Mouse (Mus musculus) ovary, postnatal 14 days (tissue): ENCODE measurements around the gene Ribc1.

Experiments used
- DNase-seq: peaks from one replicate; pipeline ENCODE4 v3.0.0; 2022; ENCODE audit warnings: low spot score

Gene Ribc1

DNA sequence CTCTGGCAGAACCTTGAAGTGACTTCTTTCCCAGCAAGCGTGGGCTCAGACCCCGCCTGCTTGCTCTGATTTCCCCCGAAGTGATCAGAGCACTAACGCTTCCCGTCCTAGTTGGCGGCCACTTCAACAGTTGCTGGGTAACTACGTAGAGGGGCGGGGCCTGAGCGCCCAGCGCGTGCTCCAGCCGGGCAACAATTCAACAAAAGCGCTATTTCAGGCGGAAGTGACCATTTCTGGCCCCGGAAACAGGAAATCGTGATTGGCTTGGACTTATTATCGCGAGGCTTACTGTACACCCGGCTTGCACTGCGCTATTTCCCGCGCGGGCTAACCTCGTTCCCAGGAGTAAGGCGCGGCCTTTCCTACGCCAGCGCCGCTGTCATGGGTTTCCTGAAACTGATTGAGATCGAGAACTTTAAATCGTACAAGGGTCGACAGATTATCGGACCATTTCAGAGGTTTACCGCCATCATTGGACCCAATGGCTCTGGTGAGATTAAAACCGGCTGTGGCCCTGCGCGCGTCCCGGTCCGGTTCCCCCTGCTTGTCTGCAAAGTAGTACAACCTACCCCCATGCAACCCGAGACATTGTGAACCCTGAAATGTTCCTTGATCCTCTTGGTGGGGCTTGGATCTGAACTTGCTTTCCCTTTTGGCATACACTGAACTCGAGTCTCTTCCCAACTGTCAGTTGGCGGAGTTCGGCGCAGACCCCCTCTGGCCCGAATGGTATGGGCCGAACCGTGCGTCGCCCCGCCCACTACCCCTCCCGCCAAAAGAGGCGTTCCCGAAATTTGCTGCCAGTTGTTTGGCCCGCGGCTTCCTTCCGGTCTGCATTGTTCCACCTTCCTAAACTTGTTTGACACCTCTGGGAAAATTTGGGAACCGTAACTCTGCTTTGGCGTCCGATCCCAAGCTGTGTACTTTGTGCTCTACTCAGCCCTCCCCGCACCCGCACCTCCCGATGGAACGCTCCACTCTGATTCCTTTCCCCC, at the start of gene Ribc1, which contains the start of gene Smc1a:
Gene Ribc1, minus strand, starts transcription at position 145 of the 995 bp plus-strand sequence.
Gene Smc1a, plus strand, starts transcription at position 278 of the 995 bp plus-strand sequence.
- DNase-seq = peak; percentile 74

DNA sequence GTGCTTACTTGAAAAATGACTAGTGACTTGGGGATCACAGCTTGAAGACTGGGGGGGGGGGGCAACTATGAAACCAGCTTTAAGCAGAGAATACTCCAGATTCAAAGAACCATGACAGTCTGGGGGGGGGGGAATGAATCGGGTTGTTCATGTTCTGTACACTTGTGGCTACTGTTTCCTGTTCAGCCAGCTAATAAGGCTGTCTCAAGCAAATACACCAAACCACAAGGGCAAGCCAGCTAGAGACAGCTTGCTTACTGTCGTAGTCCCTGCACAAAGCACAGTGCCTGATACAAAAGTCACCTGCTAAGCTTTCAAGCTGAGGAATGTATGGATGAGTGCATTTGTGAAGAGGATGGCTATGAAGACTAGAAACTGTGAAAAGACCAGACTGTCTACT, 49.6 kb upstream of the Ribc1 start:
- DNase-seq = no peak

DNA sequence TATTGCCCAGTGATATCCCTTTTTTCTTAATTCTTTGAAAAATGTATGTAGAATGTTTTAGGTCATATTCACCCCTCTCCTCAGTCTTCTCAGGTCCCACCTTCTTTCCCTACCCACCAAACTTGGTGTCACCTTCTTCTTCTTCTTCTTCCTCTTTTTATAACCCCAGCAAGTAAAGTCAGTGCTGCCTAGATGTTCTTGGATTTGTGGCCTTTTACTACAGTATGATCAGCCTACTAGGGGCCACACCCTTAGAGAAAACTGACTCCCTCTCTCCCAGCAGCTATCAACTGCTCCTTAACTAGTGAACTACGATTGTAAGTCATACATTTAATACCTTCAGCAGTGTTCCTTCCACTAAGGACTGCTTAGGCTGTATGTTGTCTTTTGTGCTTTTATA, 38.0 kb upstream of the Ribc1 start:
- DNase-seq = no peak

DNA sequence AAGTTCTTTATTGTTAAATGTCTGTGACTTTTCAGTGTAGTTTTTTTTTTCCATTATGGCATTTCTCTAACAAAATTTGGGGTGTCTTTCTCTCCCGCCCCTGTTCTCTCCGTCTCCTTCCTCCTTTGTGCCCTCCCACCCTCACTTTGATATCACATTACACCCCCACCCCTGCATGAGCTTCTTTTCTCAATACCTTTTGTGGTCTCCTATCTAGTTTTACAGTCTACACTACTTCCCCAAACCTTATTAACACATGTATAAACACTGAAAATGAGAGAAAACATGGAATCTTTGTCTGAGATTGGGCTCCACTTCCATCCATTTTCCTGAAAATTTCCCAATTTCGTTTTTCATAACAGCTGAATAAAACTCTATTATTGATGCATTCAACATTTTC, 36.5 kb upstream of the Ribc1 start:
- no peak for DNase-seq

DNA sequence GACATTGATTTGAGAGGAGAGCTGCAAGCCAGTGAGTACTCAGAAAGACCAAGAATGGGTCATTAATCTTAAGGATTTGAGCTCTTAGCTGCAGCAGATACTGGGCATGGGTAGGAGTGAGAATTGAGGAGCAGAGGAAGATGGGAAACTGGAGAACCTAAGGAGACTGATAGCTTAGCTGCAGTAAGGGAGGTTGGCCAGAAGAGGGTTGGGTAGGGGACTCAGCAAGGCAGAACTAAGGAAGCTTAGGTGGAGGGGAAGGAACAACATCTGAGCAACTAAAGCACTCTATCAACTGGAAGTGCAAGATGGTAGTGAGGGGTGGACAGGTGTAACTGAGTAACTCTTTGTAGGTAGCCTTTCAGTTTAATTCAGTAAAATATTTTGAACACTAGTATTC, 31.1 kb upstream of the Ribc1 start:
- DNase-seq = no peak

GRCm38 (mm10) chrX:152039865-152040264, 23.8 kb upstream of the Ribc1 start:
- no peak for DNase-seq

GRCm38 (mm10) chrX:152019294-152019693, 3.2 kb upstream of the Ribc1 start:
- no peak for DNase-seq

DNA sequence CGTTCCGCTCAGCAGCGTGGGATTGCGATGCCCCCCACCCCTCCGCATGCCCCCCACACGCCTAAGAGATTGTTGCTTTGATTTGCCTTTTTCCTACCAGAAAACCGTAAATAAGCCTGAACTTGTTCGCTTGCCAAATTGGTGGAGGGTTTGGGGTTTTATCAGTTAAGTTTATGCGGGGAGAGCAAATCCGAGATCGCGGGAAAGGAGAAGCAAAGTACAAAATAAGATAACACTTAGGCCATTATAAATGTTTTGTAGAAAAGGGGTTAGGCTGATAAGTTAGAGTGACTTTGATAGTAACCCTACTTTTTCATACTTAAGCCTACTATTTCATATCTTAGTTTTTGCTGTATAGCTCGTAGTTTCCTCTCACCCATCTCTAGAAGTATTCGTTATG, 1.1 kb upstream of the Ribc1 start:
- no peak for DNase-seq

GRCm38 (mm10) chrX:152015752-152016150, 344 bp downstream of the Ribc1 start:
- DNase-seq = no peak

GRCm38 (mm10) chrX:152007863-152008262, 8.2 kb downstream of the Ribc1 start:
- DNase-seq = no peak

- DNase-seq = no peak
Measured at GRCm38 (mm10) chrX:152002865-152003264, 13.2 kb downstream of the Ribc1 start.

DNA sequence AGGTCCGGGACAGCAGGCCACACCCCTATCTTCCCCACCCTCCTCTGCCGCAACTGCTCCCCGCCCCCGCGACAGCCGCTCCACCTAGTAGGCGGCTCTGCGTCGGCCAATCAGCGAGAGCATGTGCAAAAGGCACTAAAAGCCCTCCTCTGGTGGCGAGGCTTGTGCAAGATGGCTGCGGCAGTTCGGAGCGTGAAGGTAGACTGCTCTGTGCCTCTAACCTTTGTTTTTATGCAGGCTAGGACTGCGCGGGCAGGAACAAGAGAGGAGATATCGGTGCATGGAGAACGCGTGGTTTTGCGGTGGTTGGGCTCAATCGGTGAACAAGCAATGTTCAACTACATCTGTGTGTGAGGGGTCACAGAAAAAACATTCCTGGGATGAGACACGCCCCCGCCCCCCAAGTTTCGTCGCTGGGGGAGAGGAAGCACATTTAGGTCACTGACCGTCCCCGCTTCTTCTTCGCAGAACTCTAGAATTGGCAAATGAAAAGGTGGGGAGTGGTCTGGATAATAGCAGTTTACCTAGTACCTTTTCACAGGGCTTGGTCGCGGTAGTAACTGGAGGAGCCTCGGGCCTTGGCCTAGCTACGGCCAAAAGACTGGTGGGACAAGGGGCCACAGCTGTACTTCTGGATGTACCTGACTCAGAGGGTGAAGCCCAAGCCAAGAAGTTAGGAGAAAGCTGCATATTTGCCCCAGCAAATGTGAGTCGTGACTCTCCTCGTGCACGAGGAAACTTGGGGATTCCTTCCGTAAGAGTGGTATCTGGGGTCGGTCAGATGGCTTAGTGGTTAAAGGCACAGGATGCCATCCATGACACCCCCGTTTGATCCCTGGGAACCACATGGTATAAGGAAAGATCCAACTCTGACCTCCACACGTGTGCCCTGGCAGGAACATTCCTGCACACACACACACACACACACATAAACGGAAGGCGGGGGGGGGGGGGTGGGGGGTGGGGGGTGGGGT, 14.1 kb downstream of the Ribc1 start, which contains the start of gene Hsd17b10:
Gene Hsd17b10, plus strand, starts transcription at position 109 of the 974 bp plus-strand sequence.
- DNase-seq = peak; percentile 56

DNA sequence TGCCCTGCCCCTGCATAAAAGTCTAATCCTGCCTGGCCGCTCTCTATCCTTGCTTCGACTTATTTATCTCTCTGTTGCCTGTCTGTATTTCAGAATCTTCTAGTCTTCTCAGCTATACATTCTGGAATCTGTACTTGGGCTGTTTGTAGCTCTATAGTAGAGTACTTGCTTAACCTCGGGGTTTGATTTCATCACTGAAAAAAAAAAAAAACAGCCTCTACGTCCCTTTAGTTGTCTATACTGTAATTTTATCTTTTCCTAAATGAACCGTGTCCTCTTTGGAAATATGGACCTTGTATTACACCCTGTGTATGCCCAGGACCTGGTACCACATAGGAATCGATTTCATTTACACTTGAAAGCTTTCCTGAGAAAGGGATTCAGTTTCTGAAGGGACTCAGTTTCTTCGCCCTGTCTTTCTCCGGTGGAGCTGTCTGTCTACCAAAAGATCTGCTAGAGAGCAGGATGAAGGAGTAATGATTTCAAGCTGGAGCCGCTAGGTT, 14.9 kb downstream of the Ribc1 start:
- DNase-seq = no peak

GRCm38 (mm10) chrX:151999006-151999710, 16.9 kb downstream of the Ribc1 start:
- DNase-seq = no peak
